Comparison of ENCODE assay signal across 23 mouse cellular contexts in the genomic region with DNA sequence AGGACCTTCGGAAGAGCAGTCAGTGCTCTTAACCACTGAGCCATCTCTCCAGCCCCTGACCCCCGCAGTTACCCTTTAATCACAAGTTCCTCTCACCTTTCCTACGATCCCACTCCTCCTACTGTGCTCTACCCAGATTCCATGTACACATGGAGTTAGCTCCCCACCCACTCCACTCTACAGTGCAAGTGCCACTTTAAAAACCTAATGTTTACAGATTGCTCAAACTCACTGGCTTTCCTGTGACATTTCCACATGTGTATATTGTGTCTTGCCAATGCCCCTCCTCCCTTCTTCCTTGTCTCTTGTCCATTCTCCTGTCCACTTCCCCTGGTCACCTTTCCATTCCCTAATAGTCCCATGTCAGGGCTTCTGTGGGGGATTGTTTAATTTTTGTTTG. TPM values are rescaled to one million over a fixed set of nuclear protein-coding genes. Genes with fewer than 3 reads are reported as not detected.
DNase-seq lines count a peak whose midpoint lies in the region; ATAC-seq lines count a peak whose summit lies in the region.
"Had no signal": no experiment of that assay in that cellular context is flagged by ENCODE, and none has a peak within 500 bp of the region (broad histone marks: within the 10 kb centered on the region; RNA-seq: fewer than 3 reads in every experiment).

No protein-coding gene starts in this region.

- peak overlapping the region; percentile 64 for H3K27ac ChIP-seq in liver, embryonic 16.5 days (ENCODE audit: low read length)
- no peak overlapping the region for H3K27ac ChIP-seq in lung, embryonic 15.5 days
- no peak overlapping the region for H3K27ac ChIP-seq in forebrain, embryonic 14.5 days (ENCODE audit: low read depth, low read length)
- H3K27ac ChIP-seq: embryonic facial prominence, embryonic 15.5 days; forebrain, embryonic 10.5 days; forebrain, embryonic 15.5 days; heart, embryonic 13.5 days; hindbrain, embryonic 12.5 days had no signal

- H3K27me3 ChIP-seq in liver, embryonic 16.5 days (ENCODE audit: control insufficient read depth, insufficient read depth, low read depth, low read length): no peaks in the 10 kb centered on the region
- no peaks in the 10 kb centered on the region for H3K27me3 ChIP-seq in lung, embryonic 15.5 days
- H3K27me3 ChIP-seq in forebrain, embryonic 14.5 days (replicated peaks; ENCODE audit: control insufficient read depth, insufficient read depth, low read length): no peaks in the 10 kb centered on the region
- H3K27me3 ChIP-seq: CH12.LX; embryonic facial prominence, embryonic 15.5 days; forebrain, embryonic 15.5 days; heart, embryonic 13.5 days; hindbrain, embryonic 12.5 days; Patski had no signal

- 63% methylated on average over 3 of the region's 3 CpGs for WGBS in liver, embryonic 16.5 days (ENCODE audit: insufficient replicate concordance)
- 55% methylated on average over 3 of the region's 3 CpGs for WGBS in lung, embryonic 15.5 days
- 92% methylated on average over 3 of the region's 3 CpGs for WGBS in forebrain, embryonic 14.5 days

- no peaks in the 10 kb centered on the region for H3K36me3 ChIP-seq in liver, embryonic 16.5 days (ENCODE audit: control insufficient read depth, insufficient read depth)
- H3K36me3 ChIP-seq in lung, embryonic 15.5 days: no peaks in the 10 kb centered on the region
- H3K36me3 ChIP-seq in forebrain, embryonic 14.5 days (ENCODE audit: control insufficient read depth, insufficient read depth, low read length): no peaks in the 10 kb centered on the region
- H3K36me3 ChIP-seq: embryonic facial prominence, embryonic 15.5 days; forebrain, embryonic 10.5 days; forebrain, embryonic 15.5 days; heart, embryonic 13.5 days; hindbrain, embryonic 12.5 days had no signal

- no peak overlapping the region for H3K4me2 ChIP-seq in liver, embryonic 16.5 days (ENCODE audit: low read depth, low read length)
- H3K4me2 ChIP-seq in lung, embryonic 15.5 days: no peak overlapping the region
- H3K4me2 ChIP-seq in forebrain, embryonic 14.5 days (ENCODE audit: low read length): no peak overlapping the region
- H3K4me2 ChIP-seq: embryonic facial prominence, embryonic 15.5 days; forebrain, embryonic 15.5 days; heart, embryonic 13.5 days; hindbrain, embryonic 12.5 days had no signal

- H3K9ac ChIP-seq in liver, embryonic 16.5 days (ENCODE audit: low read depth, low read length): no peak overlapping the region
- no peak overlapping the region for H3K9ac ChIP-seq in lung, embryonic 15.5 days
- H3K9ac ChIP-seq in forebrain, embryonic 14.5 days (ENCODE audit: low read length): no peak overlapping the region
- H3K9ac ChIP-seq: embryonic facial prominence, embryonic 15.5 days; forebrain, embryonic 15.5 days; heart, embryonic 13.5 days; hindbrain, embryonic 12.5 days had no signal

- no peak for DNase-seq in liver
- DNase-seq in lung, postnatal 14 days: peak; percentile 22
- DNase-seq in right cerebral cortex, postnatal 4 days: no peak
- DNase-seq in forebrain, embryonic 14.5 days (ENCODE audit: low spot score): no peak
- DNase-seq: adrenal gland, adult 2 months; adrenal gland, postnatal 25 days; cerebellum, adult 2 months; cerebellum, postnatal 14 days; embryo, embryonic 11 days; gastrocnemius, postnatal 36 days; heart, adult 11 months; heart, postnatal 4 days had no signal

- no peak overlapping the region for H3K4me3 ChIP-seq in liver, embryonic 16.5 days (ENCODE audit: low read depth, low read length)
- H3K4me3 ChIP-seq in lung, embryonic 15.5 days: no peak overlapping the region
- no peak overlapping the region for H3K4me3 ChIP-seq in forebrain, embryonic 14.5 days (ENCODE audit: low read depth, low read length)
- H3K4me3 ChIP-seq: embryonic facial prominence, embryonic 15.5 days; erythroblast, embryonic 14.5 days; forebrain, embryonic 10.5 days; forebrain, embryonic 15.5 days; heart, embryonic 13.5 days; hindbrain, embryonic 12.5 days had no signal

- H3K9me3 ChIP-seq in liver, embryonic 16.5 days (replicated peaks; ENCODE audit: control insufficient read depth, low read length): no peaks in the 10 kb centered on the region
- no peaks in the 10 kb centered on the region for H3K9me3 ChIP-seq in lung, embryonic 15.5 days
- H3K9me3 ChIP-seq in forebrain, embryonic 14.5 days (replicated peaks; ENCODE audit: control insufficient read depth, low read length): no peaks in the 10 kb centered on the region
- H3K9me3 ChIP-seq: embryonic facial prominence, embryonic 15.5 days; forebrain, embryonic 10.5 days; forebrain, embryonic 15.5 days; heart, embryonic 13.5 days; hindbrain, embryonic 12.5 days had no signal

- ATAC-seq in liver, embryonic 16.5 days (ENCODE audit: low read depth): peak; percentile 74
- 0 out of 2 replicates have a peak, but pooled peaks have one; percentile 52 for ATAC-seq in lung, embryonic 15.5 days (ENCODE audit: borderline replicate concordance, extremely low read depth, low FRiP score, low TSS enrichment)
- ATAC-seq in megakaryocyte-erythroid progenitor cell, adult 5-6 weeks (replicated peaks; ENCODE audit: low FRiP score, low TSS enrichment, poor library complexity, severe bottlenecking): no peak
- no peak for ATAC-seq in forebrain, embryonic 14.5 days
- ATAC-seq: forebrain, embryonic 15.5 days; Patski had no signal

- no peaks in the 10 kb centered on the region; the same call in none of the 2 replicates for H3K4me1 ChIP-seq in liver, embryonic 16.5 days (ENCODE audit: control insufficient read depth, low read depth, low read length)
- H3K4me1 ChIP-seq in lung, embryonic 15.5 days: peaks cover 5% of the 10 kb centered on the region; the same call in 1 of the 2 replicates
- H3K4me1 ChIP-seq in forebrain, embryonic 14.5 days (ENCODE audit: control insufficient read depth, insufficient read depth, low read length): no peaks in the 10 kb centered on the region
- H3K4me1 ChIP-seq: embryonic facial prominence, embryonic 15.5 days; heart, embryonic 13.5 days; hindbrain, embryonic 12.5 days had no signal

RNA-seq across cellular contexts. Expression of a gene that starts 15.6 kb away (rescaled TPM):
- polyA plus RNA-seq in liver, embryonic 16.5 days (2015; fragmentation: Nextera tagmentation; extraction: Ambion mirVana): 2.4 and 3.1 TPM in 2 replicates
- polyA plus RNA-seq in lung, embryonic 15.5 days (2015; fragmentation: Nextera tagmentation; extraction: Ambion mirVana): 4.2 and 4.6 TPM in 2 replicates
- total RNA-seq in megakaryocyte-erythroid progenitor cell, adult 5-6 weeks (2014; fragmentation: Nextera tagmentation): 1.7 and 2.1 TPM in 2 replicates
- total RNA-seq in megakaryocyte-erythroid progenitor cell, adult 5-6 weeks (2017): 0.42 and 1.2 TPM in 2 replicates
- polyA plus RNA-seq in forebrain, embryonic 14.5 days (2014; fragmentation: Nextera tagmentation; extraction: Ambion mirVana): 4.0 and 4.4 TPM in 2 replicates
- polyA plus RNA-seq: erythroblast, embryonic 14.5 days had no signal

Comparison
In these comparisons a context has a peak if more than half of its experiments do, and no peak if none do; other contexts are left out.
1. ATAC-seq: peak in liver, embryonic 16.5 days (single experiment) and lung, embryonic 15.5 days (single experiment); none in megakaryocyte-erythroid progenitor cell, adult 5-6 weeks (single experiment) and forebrain, embryonic 14.5 days (single experiment).